Mouse (Mus musculus) thymus, adult 2 months (tissue): ENCODE results near the gene Mastl.

Experiments used
- CTCF ChIP-seq: fragments of 200-500 bp; IDR thresholded peaks from 2 replicates; pipeline ENCODE4 v1.5.1; 2012; ENCODE audit warnings: mild to moderate bottlenecking, control low read depth, low read length, moderate library complexity, borderline replicate concordance; ENCODE audit not compliant: control insufficient read depth, poor library complexity, insufficient read depth; ENCODE audit errors: extremely low read depth
- POLR2A ChIP-seq: fragments of 200-500 bp; IDR thresholded peaks from 2 replicates; pipeline ENCODE4 v1.6.1; 2012; ENCODE audit warnings: mild to moderate bottlenecking, low read length, control low read depth, moderate library complexity; ENCODE audit not compliant: control insufficient read depth, poor library complexity, insufficient read depth; ENCODE audit errors: extremely low read depth

- TF ChIP-seq CTCF (no peak), POLR2A (no peak)
These were observed 78.1 kb downstream of the Mastl start for GRCm38 (mm10) chr2:23077693-23078092.
